Comparison of ENCODE assay signal across 11 mouse cellular contexts in the genomic region with DNA sequence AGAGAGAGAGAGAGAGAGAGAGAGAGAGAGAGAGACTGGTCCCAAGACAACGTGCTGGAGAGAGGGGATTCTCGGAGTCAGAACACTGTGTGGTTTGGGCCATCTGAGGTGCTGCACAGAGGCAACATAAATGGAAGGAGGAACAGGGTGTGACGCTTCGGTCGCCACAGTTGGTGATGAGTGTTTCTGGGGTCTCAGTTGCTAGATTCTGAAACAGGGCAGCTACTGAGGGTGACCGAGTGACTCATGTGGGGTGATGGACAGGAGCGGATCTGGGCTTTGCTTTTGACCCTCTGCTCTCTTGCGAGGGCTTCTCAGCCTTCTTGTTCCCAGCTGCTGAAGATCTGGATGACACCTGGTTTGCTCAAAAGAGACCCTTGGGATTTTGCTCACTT. TPM values are rescaled to one million over a fixed set of nuclear protein-coding genes. Genes with fewer than 3 reads are reported as not detected.
DNase-seq lines count a peak whose midpoint lies in the region; ATAC-seq and TF ChIP-seq lines count a peak whose summit lies in the region.
"Had no signal": no experiment of that assay in that cellular context is flagged by ENCODE, and none has a peak within 500 bp of the region (broad histone marks: within the 10 kb centered on the region; RNA-seq: fewer than 3 reads in every experiment).

No protein-coding gene starts in this region.

- peaks cover 58% of the 10 kb centered on the region for H3K27me3 ChIP-seq in limb, embryonic 13.5 days
- H3K27me3 ChIP-seq in liver, embryonic 11.5 days (replicated peaks; ENCODE audit: control insufficient read depth, insufficient read depth, low read length), result peaks cover 27% of the 10 kb centered on the region

- no peaks in the 10 kb centered on the region for H3K36me3 ChIP-seq in limb, embryonic 13.5 days
- no peaks in the 10 kb centered on the region for H3K36me3 ChIP-seq in liver, embryonic 11.5 days (ENCODE audit: control insufficient read depth, insufficient read depth, low read length)

- no peak for ATAC-seq in limb, embryonic 13.5 days (ENCODE audit: low FRiP score, low read depth)
- ATAC-seq in liver, embryonic 11.5 days (replicated peaks; ENCODE audit: low FRiP score), result no peak

- H3K9ac ChIP-seq in limb, embryonic 13.5 days, result no peak overlapping the region
- H3K9ac ChIP-seq in liver, embryonic 11.5 days (ENCODE audit: low read depth, low read length), result no peak overlapping the region

- TF ChIP-seq CTCF in olfactory bulb, adult 2 months (IDR thresholded peaks at IDR 0.05; ENCODE audit: insufficient read depth, low read depth, low read length), result no peak

- no peak for TF ChIP-seq POLR2A in olfactory bulb, adult 2 months (IDR thresholded peaks at IDR 0.05; ENCODE audit: insufficient read depth, low read depth, low read length)

- H3K4me1 ChIP-seq in limb, embryonic 13.5 days, result peaks cover 17% of the 10 kb centered on the region
- H3K4me1 ChIP-seq in olfactory bulb, adult 2 months (ENCODE audit: control insufficient read depth, insufficient read depth, low read length), result peaks cover 3% of the 10 kb centered on the region; the same call in 1 of the 2 replicates
- no peaks in the 10 kb centered on the region; the same call in 1 of the 2 replicates for H3K4me1 ChIP-seq in liver, embryonic 11.5 days (replicated peaks; ENCODE audit: control insufficient read depth, insufficient read depth, low read length)

- peaks cover 4% of the 10 kb centered on the region; the same call in 1 of the 2 replicates for H3K9me3 ChIP-seq in limb, embryonic 13.5 days
- no peaks in the 10 kb centered on the region for H3K9me3 ChIP-seq in liver, embryonic 11.5 days (ENCODE audit: control insufficient read depth, low read length)

- peak overlapping the region; percentile 95; the same call in 1 of the 2 replicates for H3K4me2 ChIP-seq in limb, embryonic 13.5 days (replicated peaks)
- no peak overlapping the region for H3K4me2 ChIP-seq in liver, embryonic 11.5 days

- 2% methylated on average over 8 of the region's 8 CpGs for WGBS in limb, embryonic 13.5 days
- WGBS in olfactory bulb, adult 2 months, result 4% methylated on average over 8 of the region's 8 CpGs
- WGBS in liver, embryonic 11.5 days, result 6% methylated on average over 8 of the region's 8 CpGs

- no peak overlapping the region for H3K27ac ChIP-seq in limb, embryonic 13.5 days
- H3K27ac ChIP-seq in olfactory bulb, adult 2 months (ENCODE audit: insufficient read depth, low read depth, low read length), result no peak overlapping the region
- H3K27ac ChIP-seq in liver, embryonic 11.5 days (ENCODE audit: low read depth, low read length), result no peak overlapping the region

- peak; percentile 12 for DNase-seq in embryo, embryonic 10 days (ENCODE audit: low spot score)
- no peak for DNase-seq in embryo, embryonic 11 days
- DNase-seq in retina, embryonic 14.5 days (ENCODE audit: low spot score), result peak; percentile 11
- DNase-seq in retina, postnatal 1 day, result no peak
- no peak for DNase-seq in liver, embryonic 11.5 days (ENCODE audit: low spot score)
- no peak for DNase-seq in cerebellum, adult 9-10 months
- DNase-seq: adrenal gland, postnatal 14 days; cerebellum, adult 9-11 months; kidney, adult 18-20 months had no signal

- no peak overlapping the region for H3K4me3 ChIP-seq in limb, embryonic 13.5 days
- H3K4me3 ChIP-seq in olfactory bulb, adult 2 months (ENCODE audit: insufficient read depth, low read depth, low read length), result peak overlapping the region; percentile 51
- no peak overlapping the region for H3K4me3 ChIP-seq in liver, embryonic 11.5 days (ENCODE audit: low read depth, low read length)

RNA-seq across cellular contexts. Expression of gene Etl4, which starts 1.2 kb away (rescaled TPM):
- polyA plus RNA-seq in limb, embryonic 13.5 days (2015; fragmentation: Nextera tagmentation; extraction: Ambion mirVana), result 22.7 and 25.6 TPM in 2 replicates
- not detected in 2 replicates for polyA plus RNA-seq in olfactory bulb, adult 2 months (2012; ENCODE audit: insufficient read depth, insufficient read length, low replicate concordance, missing spikeins)
- 17.9 and 18.3 TPM in 2 replicates for polyA plus RNA-seq in liver, embryonic 11.5 days (2014; fragmentation: Nextera tagmentation; extraction: Ambion mirVana)

Comparison
In these comparisons a context has a peak if more than half of its experiments do, and no peak if none do; other contexts are left out.
1. DNase-seq: peak in embryo, embryonic 10 days (single experiment) and retina, embryonic 14.5 days (single experiment); none in embryo, embryonic 11 days (single experiment), retina, postnatal 1 day (single experiment), liver, embryonic 11.5 days (single experiment) and cerebellum, adult 9-10 months (single experiment).